Mouse (Mus musculus): ENCODE measurements around the gene Rnh1.

- no peak for TF ChIP-seq POLR2A (IDR thresholded peaks at IDR 0.05; ENCODE audit: low read depth, low read length)
- TF ChIP-seq CTCF (IDR thresholded peaks at IDR 0.05; ENCODE audit: extremely low read depth, insufficient read length, insufficient replicate concordance, low read depth, low read length), result no peak
These were observed 730 bp upstream of the Rnh1 start for GRCm38 (mm10) chr7:141173323-141173850.

Data from small intestine, adult 2 months (tissue).